Mouse (Mus musculus) lung, embryonic 16.5 days (tissue): ENCODE measurements at regions not wholly inside any gene's neighbourhood (a gene's known extent, or its start where the extent isn't known, plus 50 kb on each side); places are given as distances from the start of the nearest gene placed in this dataset.

Source experiments
- ATAC-seq: fragments of 200-750 bp; cut with Nextera tagmentation; 2 replicates; pipeline ENCODE4 v1.8.0; 2017; ENCODE audit warnings: low read depth, mild to moderate bottlenecking, moderate library complexity
- H3K27ac ChIP-seq: fragments of 300-500 bp; sonication (generic); 2 replicates; pipeline ENCODE4 v1.5.1; 2014; ENCODE audit warnings: mild to moderate bottlenecking, control low read depth, low read length
- H3K27me3 ChIP-seq: fragments of 300-500 bp; sonication (generic); 2 replicates; pipeline ENCODE4 v1.6.1; 2014; ENCODE audit warnings: low read depth, low read length, mixed read lengths; ENCODE audit not compliant: control insufficient read depth, insufficient read depth
- H3K36me3 ChIP-seq: fragments of 300-500 bp; sonication (generic); 2 replicates; pipeline ENCODE4 v1.6.1; 2014; ENCODE audit warnings: low read length; ENCODE audit not compliant: control insufficient read depth, insufficient read depth
- H3K4me1 ChIP-seq: fragments of 300-500 bp; sonication (generic); replicated peaks from 2 replicates; pipeline ENCODE4 v1.6.1; 2014; ENCODE audit warnings: low read length, mixed read lengths; ENCODE audit not compliant: control insufficient read depth, insufficient read depth
- H3K4me2 ChIP-seq: fragments of 300-500 bp; sonication (generic); 2 replicates; pipeline ENCODE4 v1.6.1; 2014; ENCODE audit warnings: low read depth, low read length, control low read depth
- H3K4me3 ChIP-seq: fragments of 300-500 bp; sonication (generic); 2 replicates; pipeline ENCODE4 v1.5.1; 2014; ENCODE audit warnings: mild to moderate bottlenecking, low read length, control low read depth
- H3K9ac ChIP-seq: fragments of 300-500 bp; sonication (generic); 2 replicates; pipeline ENCODE4 v1.6.1; 2014; ENCODE audit warnings: low read length, control low read depth
- H3K9me3 ChIP-seq: fragments of 300-500 bp; sonication (generic); 2 replicates; pipeline ENCODE4 v1.6.1; 2016; ENCODE audit warnings: low read length; ENCODE audit not compliant: control insufficient read depth
- WGBS: fragments of 180-500 bp; shearing (Covaris S2); extraction: QIAGEN DNeasy Blood & Tissue Kit; methylation state at CpG from one replicate; pipeline ENCODE4 v1.1.7; 2014; 5-methylcytosine and 5-hydroxymethylcytosine counted together

DNA sequence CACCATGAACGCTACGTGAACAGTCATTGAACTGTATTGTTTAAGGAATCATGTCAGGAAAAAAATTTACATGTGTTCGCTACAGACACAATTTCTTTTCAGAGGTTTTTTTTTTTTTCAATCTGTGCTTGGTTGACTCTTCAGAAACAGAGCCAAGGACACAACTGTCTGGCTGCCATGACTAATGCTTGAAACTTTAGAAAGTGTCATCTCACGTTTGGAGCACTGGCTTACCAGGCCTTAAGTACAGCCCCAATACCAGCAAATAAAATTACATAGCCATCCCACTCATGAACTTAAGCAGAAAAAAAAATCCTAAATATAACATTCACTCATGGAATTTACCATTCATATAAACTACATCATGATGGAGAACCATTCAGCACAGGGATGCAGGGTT, 115.1 kb upstream of the Syt13 start:
- no peaks in the 10 kb centered on the region for H3K9me3 ChIP-seq

DNA sequence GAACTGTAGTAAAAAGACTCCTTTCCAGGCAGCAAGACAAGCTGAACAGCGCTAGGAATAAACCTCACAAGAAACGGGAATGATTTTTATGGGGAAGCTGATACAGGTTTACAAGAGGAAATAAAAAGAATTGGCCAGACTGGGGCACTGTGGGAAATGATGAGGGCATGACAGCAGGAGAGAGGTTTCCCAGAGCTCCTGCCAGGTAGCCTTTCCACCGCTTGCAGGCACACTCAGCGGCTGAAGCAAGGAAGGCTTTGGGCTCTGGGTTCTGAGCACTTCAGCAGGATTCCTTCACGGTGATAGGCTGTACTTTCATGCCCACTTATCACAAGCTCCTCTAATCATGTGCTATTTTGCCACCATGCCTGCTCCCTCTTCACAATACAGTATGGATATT, 114.2 kb upstream of the Syt13 start:
- 59% methylated on average over 5 of the region's 5 CpGs for WGBS
- no peak for ATAC-seq
- Histone ChIP-seq H3K4me2 (no peak overlapping the region), H3K36me3 (no peaks in the 10 kb centered on the region), H3K4me3 (no peak overlapping the region), H3K9ac (no peak overlapping the region), H3K27ac (no peak overlapping the region), H3K9me3 (no peaks in the 10 kb centered on the region), H3K4me1 (0 out of 2 replicates have a peak, but pooled peaks cover 3% of the 10 kb centered on the region), H3K27me3 (no peaks in the 10 kb centered on the region)

More for the DNA sequence above, 115.1 kb upstream of the Syt13 start:
- no peak overlapping the region for H3K27ac ChIP-seq
- no peaks in the 10 kb centered on the region for H3K36me3 ChIP-seq
- no peak overlapping the region for H3K9ac ChIP-seq
- H3K27me3 ChIP-seq, result no peaks in the 10 kb centered on the region
- no peak for ATAC-seq
- H3K4me3 ChIP-seq, result no peak overlapping the region
- 78% methylated on average over 4 of the region's 4 CpGs for WGBS
- H3K4me2 ChIP-seq, result no peak overlapping the region
- no peaks in the 10 kb centered on the region for H3K4me1 ChIP-seq

DNA sequence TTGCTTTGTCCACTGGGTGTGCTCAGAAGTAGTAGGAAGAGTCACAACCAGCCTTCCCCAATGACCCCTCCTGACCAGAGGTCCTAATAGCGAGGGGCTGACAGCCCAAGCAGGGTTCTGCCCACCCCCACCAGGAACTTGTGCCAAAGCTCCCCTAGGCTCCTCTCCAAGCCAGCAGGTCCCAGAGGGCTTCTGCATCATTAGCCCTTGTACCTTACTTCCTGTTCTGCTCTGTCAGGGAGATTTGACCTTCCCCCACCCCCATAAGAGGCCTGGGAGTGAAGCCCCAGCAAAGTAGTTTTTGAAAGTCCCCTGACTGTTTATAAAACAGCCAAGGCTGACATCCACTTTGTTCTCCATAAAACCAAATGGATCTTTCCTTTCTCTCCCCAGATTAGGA, 110.0 kb upstream of the Syt13 start:
- 57% methylated on average over 1 of the region's 1 CpGs for WGBS
- no peak overlapping the region for H3K4me3 ChIP-seq
- H3K9me3 ChIP-seq, result no peaks in the 10 kb centered on the region
- no peak for ATAC-seq
- H3K27ac ChIP-seq, result no peak overlapping the region
- H3K27me3 ChIP-seq, result no peaks in the 10 kb centered on the region
- H3K4me2 ChIP-seq, result no peak overlapping the region
- no peak overlapping the region for H3K9ac ChIP-seq
- H3K4me1 ChIP-seq, result 0 out of 2 replicates have a peak, but pooled peaks cover 3% of the 10 kb centered on the region
- H3K36me3 ChIP-seq, result no peaks in the 10 kb centered on the region

DNA sequence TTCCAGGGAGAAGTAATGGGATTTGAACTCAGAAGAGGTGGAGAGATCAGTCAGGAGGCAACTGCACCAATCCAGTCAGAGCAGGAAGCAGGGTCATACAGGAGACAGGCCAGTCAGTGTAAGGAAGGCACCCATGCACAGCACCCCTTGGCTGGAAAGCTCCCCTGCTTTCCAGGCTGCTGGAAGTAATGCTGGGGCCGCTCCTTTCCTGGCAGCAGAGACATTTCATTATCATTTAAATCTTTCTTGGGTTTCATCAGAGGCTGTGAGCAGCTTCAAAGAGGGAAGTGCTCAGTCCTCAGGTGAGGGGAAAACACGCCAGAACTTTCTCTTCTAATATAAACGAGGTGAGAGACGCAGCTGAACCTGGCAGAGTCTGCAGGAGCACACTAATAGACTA, 109.1 kb upstream of the Syt13 start:
- Histone ChIP-seq H3K27ac (no peak overlapping the region), H3K4me1 (0 out of 2 replicates have a peak, but pooled peaks cover 3% of the 10 kb centered on the region), H3K4me2 (no peak overlapping the region), H3K9ac (no peak overlapping the region), H3K27me3 (no peaks in the 10 kb centered on the region), H3K4me3 (no peak overlapping the region), H3K36me3 (no peaks in the 10 kb centered on the region), H3K9me3 (no peaks in the 10 kb centered on the region)
- 36% methylated on average over 4 of the region's 4 CpGs for WGBS
- ATAC-seq, result no peak

DNA sequence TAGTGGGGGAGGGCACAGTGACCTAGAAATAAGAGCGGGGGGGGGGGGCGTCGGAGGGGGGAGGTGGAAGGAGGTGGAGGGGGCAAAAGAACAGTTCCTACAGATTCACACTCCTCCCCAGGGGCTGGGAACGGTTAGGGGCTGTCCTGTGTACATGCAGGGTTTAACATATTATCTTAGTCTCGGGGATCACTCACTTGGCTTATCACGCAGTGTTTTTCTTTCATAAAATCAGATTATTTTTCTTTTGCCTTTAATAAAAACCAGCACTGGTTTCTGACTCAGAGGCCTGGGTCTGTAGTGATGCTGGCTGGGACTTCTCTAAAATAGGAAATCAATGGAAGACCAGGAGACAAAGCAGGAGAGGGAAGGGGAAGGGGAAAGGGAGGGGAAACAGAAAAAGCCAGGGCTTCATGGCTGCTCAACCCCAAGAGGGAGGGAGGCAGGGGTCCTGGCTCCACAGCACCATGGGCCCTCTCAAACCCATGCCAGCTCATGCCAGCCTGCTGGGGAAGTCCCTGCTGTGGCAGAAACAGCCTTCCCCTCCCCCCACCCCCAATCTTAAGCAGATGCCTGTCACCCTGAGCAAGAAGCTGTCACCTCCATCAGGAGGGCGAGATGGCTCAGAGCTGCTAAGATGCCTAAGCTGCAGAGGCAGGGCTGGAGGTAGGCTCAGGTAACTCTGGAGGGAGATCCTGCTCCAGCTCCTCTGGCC, 108.3 kb upstream of the Syt13 start:
- 14% methylated on average over 6 of the region's 7 CpGs for whole genome bisulfite sequencing
- no peaks in the 10 kb centered on the region for H3K9me3 ChIP-seq
- no peaks in the 10 kb centered on the region for H3K27me3 ChIP-seq
- no peak overlapping the region for H3K4me3 ChIP-seq
- H3K4me1 ChIP-seq, result 0 out of 2 replicates have a peak, but pooled peaks cover 3% of the 10 kb centered on the region
- H3K4me2 ChIP-seq, result no peak overlapping the region
- H3K36me3 ChIP-seq, result no peaks in the 10 kb centered on the region
- no peak overlapping the region for H3K9ac ChIP-seq
- no peak overlapping the region for H3K27ac ChIP-seq
- ATAC-seq, result no peak

DNA sequence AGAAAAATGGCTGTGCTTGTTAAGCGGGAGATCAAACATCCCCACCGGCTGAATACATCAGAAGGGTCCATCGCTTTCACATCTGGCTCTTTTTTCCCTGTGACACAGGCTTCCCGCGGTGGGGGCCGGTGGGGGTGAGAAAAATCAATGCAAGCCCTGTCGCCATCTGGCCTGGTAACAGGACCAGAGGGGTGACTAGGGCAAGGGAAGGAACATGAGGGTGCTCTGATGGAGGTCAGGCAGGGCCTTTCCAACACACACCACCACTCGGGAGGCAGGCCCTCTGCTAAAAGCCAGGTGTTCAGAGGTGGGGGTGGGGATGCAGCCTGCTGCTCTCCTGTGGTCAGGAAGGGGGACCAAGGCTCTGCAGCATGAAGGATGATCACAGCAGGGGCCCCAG, 107.5 kb upstream of the Syt13 start:
- no peak for ATAC-seq
- Histone ChIP-seq H3K9me3 (no peaks in the 10 kb centered on the region), H3K4me1 (0 out of 2 replicates have a peak, but pooled peaks cover 3% of the 10 kb centered on the region), H3K9ac (no peak overlapping the region), H3K27me3 (no peaks in the 10 kb centered on the region), H3K27ac (no peak overlapping the region), H3K4me2 (no peak overlapping the region), H3K36me3 (no peaks in the 10 kb centered on the region), H3K4me3 (no peak overlapping the region)
- WGBS, result 15% methylated on average over 8 of the region's 8 CpGs

DNA sequence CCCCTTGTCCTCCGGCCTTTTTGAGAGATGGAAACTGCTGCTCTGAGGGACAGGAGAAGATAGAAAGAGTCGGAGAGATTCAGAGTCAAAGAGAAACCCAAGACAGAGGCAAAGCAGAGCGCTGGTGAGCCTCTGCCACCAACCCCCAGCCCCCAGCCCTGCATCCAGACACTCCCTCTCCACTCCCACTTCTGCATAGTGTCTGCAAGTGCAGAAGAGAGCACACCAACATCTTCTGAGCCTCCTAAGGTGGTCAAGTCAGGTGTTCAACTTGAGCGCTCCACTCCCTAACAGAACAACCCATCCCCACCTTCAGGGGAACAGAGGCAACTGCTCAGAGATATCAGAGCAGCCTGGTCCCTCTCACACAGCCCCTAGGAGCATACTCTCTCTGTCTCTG, 106.8 kb upstream of the Syt13 start:
- Histone ChIP-seq H3K4me2 (no peak overlapping the region), H3K4me3 (no peak overlapping the region), H3K9me3 (no peaks in the 10 kb centered on the region), H3K36me3 (no peaks in the 10 kb centered on the region), H3K9ac (no peak overlapping the region), H3K27ac (no peak overlapping the region), H3K4me1 (0 out of 2 replicates have a peak, but pooled peaks cover 3% of the 10 kb centered on the region), H3K27me3 (no peaks in the 10 kb centered on the region)
- WGBS, result 76% methylated on average over 4 of the region's 4 CpGs
- no peak for ATAC-seq

DNA sequence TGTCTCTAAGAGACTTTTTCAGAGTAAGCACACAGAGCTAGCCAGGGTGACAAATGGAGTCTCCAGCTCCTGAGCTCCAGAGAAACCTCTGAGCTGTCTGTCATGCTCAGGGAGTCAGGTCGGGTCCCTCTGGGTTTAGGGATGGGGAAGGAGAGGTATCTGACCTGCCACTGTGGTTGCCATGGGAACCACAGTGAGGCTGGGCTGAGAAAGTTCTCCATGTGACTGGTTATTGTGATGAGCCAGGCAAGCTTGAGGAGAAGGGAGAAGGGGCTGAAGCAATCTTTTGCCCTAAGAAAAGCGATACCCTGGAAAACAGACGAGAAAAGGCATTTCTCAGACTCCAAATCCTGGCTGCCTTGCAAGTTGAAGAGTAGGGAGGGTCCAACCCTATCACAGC, 105.7 kb upstream of the Syt13 start:
- 22% methylated on average over 3 of the region's 3 CpGs for WGBS
- Histone ChIP-seq H3K4me2 (no peak overlapping the region), H3K27ac (no peak overlapping the region), H3K9me3 (no peaks in the 10 kb centered on the region), H3K27me3 (no peaks in the 10 kb centered on the region), H3K9ac (no peak overlapping the region), H3K36me3 (no peaks in the 10 kb centered on the region), H3K4me1 (peaks cover 3% of the 10 kb centered on the region; the same call in 1 of the 2 replicates), H3K4me3 (no peak overlapping the region)
- ATAC-seq, result no peak

DNA sequence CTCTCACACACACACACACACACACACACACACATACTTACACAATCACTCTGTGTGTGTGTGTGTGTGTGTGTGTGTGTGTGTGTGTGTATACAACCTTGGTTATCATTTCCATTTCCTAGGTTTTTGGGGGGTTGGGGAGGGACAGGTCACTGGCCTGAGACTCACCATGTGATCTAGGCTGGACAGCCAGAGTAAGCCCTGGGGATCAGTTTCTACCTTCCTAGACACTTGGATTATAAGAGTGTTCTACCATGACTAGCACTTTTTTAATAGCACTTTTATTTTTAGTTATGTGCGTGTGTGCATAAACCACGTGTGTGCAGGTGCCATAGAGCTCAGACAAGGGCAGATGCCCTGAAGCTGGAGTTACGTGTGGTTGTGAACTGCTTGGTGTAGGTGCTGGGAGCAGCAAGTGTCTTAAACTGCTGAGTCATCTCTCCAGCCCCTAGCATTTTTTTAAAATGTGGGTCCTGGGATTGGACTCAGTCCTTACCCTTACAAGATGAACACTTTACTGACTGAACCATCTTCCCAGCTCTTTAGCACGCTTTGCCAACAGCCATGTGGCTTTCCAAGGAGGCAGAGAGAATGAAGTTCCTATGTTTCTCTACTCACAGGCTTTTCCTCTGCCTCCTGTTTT, 105.1 kb upstream of the Syt13 start:
- Histone ChIP-seq H3K4me3 (no peak overlapping the region), H3K9me3 (no peaks in the 10 kb centered on the region), H3K9ac (no peak overlapping the region), H3K27ac (no peak overlapping the region), H3K36me3 (no peaks in the 10 kb centered on the region), H3K4me2 (no peak overlapping the region), H3K4me1 (peaks cover 3% of the 10 kb centered on the region; the same call in 1 of the 2 replicates), H3K27me3 (no peaks in the 10 kb centered on the region)
- WGBS, result 77% methylated on average over 4 of the region's 4 CpGs
- no peak for ATAC-seq
